Mouse (Mus musculus) lung, postnatal 0 days (tissue): ENCODE data around the gene Gpr171. TPM values are rescaled to one million over a fixed set of nuclear protein-coding genes. Genes with fewer than 3 reads are reported as not detected.

Experiments used
- ATAC-seq: fragments of 200-750 bp; cut with Nextera tagmentation; 2 replicates; pipeline ENCODE4 v1.8.0; 2017; ENCODE audit warnings: moderate library complexity
- DNase-seq: peaks from one replicate; pipeline ENCODE4 v3.0.0-alpha.2; 2016; ENCODE audit warnings: low spot score
- H3K27ac ChIP-seq: fragments of 300-500 bp; sonication (generic); 2 replicates; pipeline ENCODE4 v1.5.1; 2014; ENCODE audit warnings: antibody characterized with exemption, mild to moderate bottlenecking, low read length, mixed read lengths
- H3K27me3 ChIP-seq: fragments of 300-500 bp; sonication (generic); replicated peaks from 2 replicates; pipeline ENCODE4 v1.6.1; 2014; ENCODE audit warnings: low read length, mixed read lengths; ENCODE audit not compliant: insufficient read depth
- H3K36me3 ChIP-seq: fragments of 300-500 bp; sonication (generic); 2 replicates; pipeline ENCODE4 v1.6.1; 2014; ENCODE audit warnings: low read length, mixed read lengths; ENCODE audit not compliant: insufficient read depth
- H3K4me1 ChIP-seq: fragments of 300-500 bp; sonication (generic); 2 replicates; pipeline ENCODE4 v1.6.1; 2014; ENCODE audit warnings: antibody characterized with exemption, low read depth, low read length, mixed read lengths; ENCODE audit not compliant: insufficient read depth
- H3K4me2 ChIP-seq: fragments of 300-500 bp; sonication (generic); replicated peaks from 2 replicates; pipeline ENCODE4 v1.6.1; 2014; ENCODE audit warnings: low read depth, mild to moderate bottlenecking, low read length, moderate library complexity, mixed read lengths
- H3K4me3 ChIP-seq: fragments of 300-500 bp; sonication (generic); 2 replicates; pipeline ENCODE4 v1.5.1; 2014; ENCODE audit warnings: low read depth, low read length
- H3K9ac ChIP-seq: fragments of 300-500 bp; sonication (generic); replicated peaks from 2 replicates; pipeline ENCODE4 v1.6.1; 2014; ENCODE audit warnings: low read depth, mild to moderate bottlenecking
- H3K9me3 ChIP-seq: fragments of 300-500 bp; sonication (generic); 2 replicates; pipeline ENCODE4 v1.6.1; 2016; ENCODE audit warnings: low read length, mixed read lengths
- CTCF ChIP-seq: IDR thresholded peaks from 2 replicates; pipeline ENCODE4 v1.5.1; 2016; ENCODE audit warnings: antibody characterized with exemption, mild to moderate bottlenecking
- EP300 ChIP-seq: IDR thresholded peaks from 2 replicates; pipeline ENCODE4 v1.6.1; 2016; ENCODE audit warnings: antibody characterized with exemption, mild to moderate bottlenecking, control low read depth
- WGBS: fragments of 180-500 bp; shearing (Covaris S2); extraction: QIAGEN DNeasy Blood & Tissue Kit; methylation state at CpG from one replicate; pipeline ENCODE4 v1.1.7; 2014; 5-methylcytosine and 5-hydroxymethylcytosine counted together
- polyA plus RNA-seq: library from polyadenylated mRNA; unstranded; fragments of >200 nt; fragmentation: Nextera tagmentation; extraction: Ambion mirVana; gene quantifications from 2 replicates; pipeline ENCODE4 v1.2.1, GENCODE M21; 2015

Gpr171 gene
- polyA plus RNA-seq, 1 experiment from 2014 or later: 1.1 TPM

DNA sequence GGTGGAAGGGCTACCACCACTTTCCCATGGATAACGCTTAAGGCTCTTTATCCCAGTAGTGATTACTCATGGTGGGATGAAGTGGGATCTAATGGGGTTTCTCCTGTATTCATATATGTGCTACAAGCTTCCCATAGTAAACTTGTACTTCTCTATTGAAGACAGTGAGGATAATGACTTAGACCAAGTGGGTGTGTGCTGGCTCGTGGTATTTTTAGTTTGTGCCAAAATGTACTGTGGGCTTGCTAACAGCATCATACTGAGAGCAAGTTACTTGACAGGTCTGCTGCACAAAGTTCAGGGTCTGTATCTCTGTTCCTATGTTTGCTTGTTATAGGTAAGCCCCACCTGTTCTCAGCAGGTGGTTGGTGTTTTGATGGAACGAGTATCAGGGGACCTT is 35.7 kb downstream of the Gpr171 start:
- H3K27me3 ChIP-seq: no peaks in the 10 kb centered on the region
- H3K36me3 ChIP-seq: no peaks in the 10 kb centered on the region
- TF ChIP-seq EP300 (no peak), CTCF (no peak)
- 82% methylated on average over 3 of the region's 3 CpGs for WGBS
- H3K4me3 ChIP-seq: no peak overlapping the region
- no peaks in the 10 kb centered on the region for H3K9me3 ChIP-seq
- H3K4me1 ChIP-seq: no peaks in the 10 kb centered on the region
- ATAC-seq: no peak
- no peak overlapping the region for H3K4me2 ChIP-seq
- no peak overlapping the region for H3K9ac ChIP-seq
- H3K27ac ChIP-seq: no peak overlapping the region
- no peak for DNase-seq

- no peak overlapping the region for H3K9ac ChIP-seq
- TF ChIP-seq EP300: no peak
- no peak for TF ChIP-seq CTCF
- ATAC-seq (no peak), DNase-seq (no peak)
- H3K4me3 ChIP-seq: no peak overlapping the region
- no peak overlapping the region for H3K4me2 ChIP-seq
- 82% methylated on average over 4 of the region's 4 CpGs for WGBS
- H3K36me3 ChIP-seq: no peaks in the 10 kb centered on the region
- no peaks in the 10 kb centered on the region for H3K4me1 ChIP-seq
- no peaks in the 10 kb centered on the region for H3K27me3 ChIP-seq
- H3K27ac ChIP-seq: no peak overlapping the region
- no peaks in the 10 kb centered on the region for H3K9me3 ChIP-seq
Observed at GRCm38 (mm10) chr3:59063431-59063830, 38.2 kb downstream of the Gpr171 start.

GRCm38 (mm10) chr3:59062141-59062540 is 39.5 kb downstream of the Gpr171 start:
- H3K4me2 ChIP-seq: no peak overlapping the region
- H3K9me3 ChIP-seq: no peaks in the 10 kb centered on the region
- DNase-seq: no peak
- H3K9ac ChIP-seq: no peak overlapping the region
- H3K4me3 ChIP-seq: no peak overlapping the region
- ATAC-seq: no peak
- H3K4me1 ChIP-seq: no peaks in the 10 kb centered on the region
- TF ChIP-seq CTCF (no peak), EP300 (no peak)
- 55% methylated on average over 5 of the region's 5 CpGs for WGBS
- H3K27me3 ChIP-seq: no peaks in the 10 kb centered on the region
- no peak overlapping the region for H3K27ac ChIP-seq
- no peaks in the 10 kb centered on the region for H3K36me3 ChIP-seq

DNA sequence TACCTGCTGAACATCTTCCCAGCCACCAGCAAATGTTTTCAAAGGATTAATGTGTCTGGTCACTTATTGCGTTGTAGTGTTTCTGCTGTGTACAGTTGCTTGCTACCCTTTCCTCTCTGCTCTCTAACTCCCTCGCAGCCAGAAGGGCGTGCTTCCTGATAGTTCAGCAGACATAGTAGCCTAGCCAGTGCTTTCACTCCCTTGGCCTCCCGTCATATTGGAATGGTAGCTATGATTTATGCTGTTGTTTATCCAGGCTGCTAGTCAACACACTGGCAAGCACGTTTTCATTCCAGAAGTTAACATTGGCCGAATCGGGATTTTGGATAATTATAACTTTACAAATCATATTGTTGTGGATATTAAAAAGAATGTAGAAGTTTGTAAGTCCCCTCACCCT is 41.5 kb downstream of the Gpr171 start:
- ATAC-seq (no peak), DNase-seq (no peak)
- Histone ChIP-seq H3K36me3 (no peaks in the 10 kb centered on the region), H3K4me3 (no peak overlapping the region), H3K27me3 (no peaks in the 10 kb centered on the region), H3K9ac (no peak overlapping the region), H3K4me1 (no peaks in the 10 kb centered on the region), H3K27ac (no peak overlapping the region), H3K4me2 (no peak overlapping the region), H3K9me3 (no peaks in the 10 kb centered on the region)
- 66% methylated on average over 7 of the region's 7 CpGs for WGBS
- TF ChIP-seq EP300 (no peak), CTCF (no peak)

- Histone ChIP-seq H3K4me2 (peak overlapping the region; percentile 22; the same call in 1 of the 2 replicates), H3K27me3 (no peaks in the 10 kb centered on the region), H3K27ac (no peak overlapping the region), H3K9me3 (no peaks in the 10 kb centered on the region), H3K9ac (no peak overlapping the region), H3K36me3 (no peaks in the 10 kb centered on the region), H3K4me3 (no peak overlapping the region), H3K4me1 (no peaks in the 10 kb centered on the region)
- under 1% methylated on average over 7 of the region's 7 CpGs for WGBS
- ATAC-seq (peak; percentile 70), DNase-seq (peak; percentile 77)
- TF ChIP-seq EP300 (no peak), CTCF (peak; percentile 82)
Observed at GRCm38 (mm10) chr3:59059022-59059541, 42.5 kb downstream of the Gpr171 start.

DNA sequence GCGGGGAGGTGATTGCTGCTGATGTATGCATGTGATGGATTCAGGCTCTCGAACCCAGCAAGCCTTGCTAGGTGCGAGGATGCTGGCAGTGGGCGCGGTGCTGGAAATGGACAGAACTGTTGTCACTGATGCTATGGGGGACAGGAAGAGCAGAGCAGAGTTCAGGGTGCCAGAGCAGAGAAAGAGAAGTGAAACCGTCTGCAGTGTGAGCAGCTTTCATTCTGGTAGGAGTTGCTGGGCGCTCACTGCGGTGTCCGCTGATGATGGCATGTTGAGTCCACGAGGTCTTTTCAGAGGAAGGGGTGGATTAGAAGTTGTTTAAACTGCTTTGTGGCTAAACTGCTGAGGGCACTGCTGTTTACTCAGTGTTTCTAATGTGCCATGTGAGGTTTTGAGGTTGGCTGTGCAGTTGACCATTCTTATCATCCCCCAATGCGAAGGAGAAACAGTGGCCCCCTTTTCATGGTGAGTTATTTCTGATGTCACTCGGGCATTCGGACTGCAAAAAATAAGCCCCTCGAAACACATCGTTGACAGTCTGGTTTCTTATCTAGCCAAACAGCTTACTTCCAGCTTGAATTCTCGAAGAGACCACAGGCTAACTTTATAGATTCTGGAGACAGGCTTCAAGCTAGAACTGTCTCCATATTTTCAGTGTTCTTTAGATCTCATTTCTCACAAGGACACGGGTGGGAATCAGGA is 46.6 kb downstream of the Gpr171 start:
- Histone ChIP-seq H3K4me2 (no peak overlapping the region), H3K9ac (no peak overlapping the region), H3K9me3 (no peaks in the 10 kb centered on the region), H3K4me3 (no peak overlapping the region), H3K27ac (no peak overlapping the region), H3K4me1 (no peaks in the 10 kb centered on the region), H3K27me3 (no peaks in the 10 kb centered on the region), H3K36me3 (no peaks in the 10 kb centered on the region)
- TF ChIP-seq CTCF (no peak), EP300 (no peak)
- ATAC-seq (no peak), DNase-seq (no peak)
- 62% methylated on average over 17 of the region's 17 CpGs for WGBS

Other genes starting within 250 kb of the Gpr171 start
- gene Clrn1, start 216.5 kb downstream of the Gpr171 start, polyA plus RNA-seq: not detected in 2 replicates
- gene Med12l, start 96.0 kb downstream of the Gpr171 start, polyA plus RNA-seq: 0.27 and 0.40 TPM in 2 replicates
- 65.2 and 68.4 TPM in 2 replicates for gene P2ry14, start 51.8 kb upstream of the Gpr171 start, polyA plus RNA-seq
- gene Gpr87, start 93.3 kb upstream of the Gpr171 start, polyA plus RNA-seq: not detected in 2 replicates
- gene P2ry13, start 109.1 kb upstream of the Gpr171 start, polyA plus RNA-seq: 2.6 and 2.7 TPM in 2 replicates
- 3.8 and 4.6 TPM in 2 replicates for gene P2ry12, start 161.1 kb upstream of the Gpr171 start, polyA plus RNA-seq
- 2.8 and 3.4 TPM in 2 replicates for gene Igsf10, start 242.6 kb upstream of the Gpr171 start, polyA plus RNA-seq